Mouse (Mus musculus): ENCODE data around the gene Rapgef4. TPM values are rescaled to one million over a fixed set of nuclear protein-coding genes. Genes with fewer than 3 reads are reported as not detected.

The Rapgef4 gene
- total RNA-seq, 1 experiment: 3.4 TPM

DNA sequence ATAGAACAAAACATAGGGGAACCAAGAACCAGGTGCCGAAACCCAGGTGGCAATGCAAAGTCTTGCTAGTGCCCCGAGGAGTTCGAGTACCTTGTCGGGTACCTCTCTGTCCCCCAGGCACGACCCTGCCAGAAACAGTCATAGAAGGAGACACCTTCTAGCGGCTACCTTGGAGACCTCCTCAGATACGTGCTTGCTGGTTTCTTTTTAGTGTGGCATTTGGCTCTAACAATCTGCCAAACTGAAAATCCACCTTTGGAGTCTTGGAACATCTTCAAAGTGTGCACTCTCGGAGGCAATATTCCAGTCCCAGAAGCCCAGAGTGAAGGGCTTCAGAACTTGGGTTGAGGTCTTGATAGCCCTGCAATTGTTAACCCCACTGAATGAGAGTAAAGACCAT lies 34.3 kb downstream of the Rapgef4 start:
- TF ChIP-seq CHD2 (IDR thresholded peaks at IDR 0.05; ENCODE audit: low read depth, low read length) (no peak), HCFC1 (IDR thresholded peaks at IDR 0.05; ENCODE audit: borderline replicate concordance, insufficient read depth, low read length) (no peak), ZC3H11A (IDR thresholded peaks at IDR 0.05; ENCODE audit: borderline replicate concordance, low read depth, low read length) (no peak), ZNF384 (IDR thresholded peaks at IDR 0.05; ENCODE audit: low read depth, low read length) (no peak), MAFK (IDR thresholded peaks at IDR 0.05; ENCODE audit: insufficient read depth, low read depth, low read length) (no peak)
- H3K36me3 ChIP-seq (ENCODE audit: control insufficient read depth, insufficient read depth, low read length, poor library complexity, severe bottlenecking): no peaks in the 10 kb centered on the region
- H3K9ac ChIP-seq (ENCODE audit: insufficient read depth, low read depth, low read length, poor library complexity, severe bottlenecking): no peak overlapping the region
- H3K4me1 ChIP-seq (ENCODE audit: control insufficient read depth in 2 of 2, insufficient read depth in 2 of 2, low read length in 2 of 2, poor library complexity in 1 of 2): peaks cover 0 to 10% of the 10 kb centered on the region in 2 experiments; a peak in 2 of 4 replicates
- H3K27ac ChIP-seq (ENCODE audit: insufficient read depth, low read depth, low read length, poor library complexity, severe bottlenecking): no peak overlapping the region
- no peaks in the 10 kb centered on the region for H3K9me3 ChIP-seq (ENCODE audit: control insufficient read depth, insufficient read depth, low read depth, low read length)
- H3K4me3 ChIP-seq (ENCODE audit: insufficient read depth in 1 of 2, low read depth in 1 of 2, low read length in 2 of 2, poor library complexity in 1 of 2, severe bottlenecking in 1 of 2): no peak overlapping the region
- in situ Hi-C loops (cut with MboI; ENCODE audit: low sequenced_read_pairs in 2 of 2, unreplicated experiment in 2 of 2): no loop called here
- no peak for DNase-seq (ENCODE audit: low read depth, low spot score)

DNA sequence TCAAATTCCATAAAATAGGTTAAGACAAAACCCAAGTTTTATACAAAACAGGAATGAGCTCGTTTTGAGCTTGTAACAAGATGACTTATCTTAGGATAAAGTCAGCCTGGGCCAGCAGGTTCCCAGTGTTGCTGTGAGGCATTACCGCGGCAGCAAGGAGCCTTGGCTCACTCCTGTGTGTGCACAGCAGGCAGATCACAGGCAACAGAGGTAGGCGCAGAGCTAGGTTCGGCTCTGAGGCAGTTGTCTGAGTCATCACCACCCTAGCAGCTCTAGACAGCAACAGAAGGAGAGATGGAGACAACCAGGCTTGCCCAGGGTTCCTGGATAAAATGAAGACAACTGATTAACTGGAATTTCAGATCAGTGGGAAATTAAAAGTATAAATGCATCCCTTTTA lies 35.0 kb downstream of the Rapgef4 start:
- no peak overlapping the region for H3K4me3 ChIP-seq (ENCODE audit: insufficient read depth in 1 of 2, low read depth in 1 of 2, low read length in 2 of 2, poor library complexity in 1 of 2, severe bottlenecking in 1 of 2)
- no peak for DNase-seq (ENCODE audit: low read depth, low spot score)
- no peak for TF ChIP-seq ZC3H11A (IDR thresholded peaks at IDR 0.05; ENCODE audit: borderline replicate concordance, low read depth, low read length)
- no peak for TF ChIP-seq HCFC1 (IDR thresholded peaks at IDR 0.05; ENCODE audit: borderline replicate concordance, insufficient read depth, low read length)
- no peak for TF ChIP-seq ZNF384 (IDR thresholded peaks at IDR 0.05; ENCODE audit: low read depth, low read length)
- TF ChIP-seq CHD2 (IDR thresholded peaks at IDR 0.05; ENCODE audit: low read depth, low read length): no peak
- no peak for TF ChIP-seq MAFK (IDR thresholded peaks at IDR 0.05; ENCODE audit: insufficient read depth, low read depth, low read length)
- H3K27ac ChIP-seq (ENCODE audit: insufficient read depth, low read depth, low read length, poor library complexity, severe bottlenecking): no peak overlapping the region
- no peaks in the 10 kb centered on the region for H3K36me3 ChIP-seq (ENCODE audit: control insufficient read depth, insufficient read depth, low read length, poor library complexity, severe bottlenecking)
- no peaks in the 10 kb centered on the region for H3K9me3 ChIP-seq (ENCODE audit: control insufficient read depth, insufficient read depth, low read depth, low read length)
- H3K9ac ChIP-seq (ENCODE audit: insufficient read depth, low read depth, low read length, poor library complexity, severe bottlenecking): no peak overlapping the region
- in situ Hi-C loops (cut with MboI; ENCODE audit: low sequenced_read_pairs in 2 of 2, unreplicated experiment in 2 of 2): no loop called here
- H3K4me1 ChIP-seq (ENCODE audit: control insufficient read depth in 2 of 2, insufficient read depth in 2 of 2, low read length in 2 of 2, poor library complexity in 1 of 2): peaks cover 0 to 10% of the 10 kb centered on the region in 2 experiments; a peak in 2 of 4 replicates

DNA sequence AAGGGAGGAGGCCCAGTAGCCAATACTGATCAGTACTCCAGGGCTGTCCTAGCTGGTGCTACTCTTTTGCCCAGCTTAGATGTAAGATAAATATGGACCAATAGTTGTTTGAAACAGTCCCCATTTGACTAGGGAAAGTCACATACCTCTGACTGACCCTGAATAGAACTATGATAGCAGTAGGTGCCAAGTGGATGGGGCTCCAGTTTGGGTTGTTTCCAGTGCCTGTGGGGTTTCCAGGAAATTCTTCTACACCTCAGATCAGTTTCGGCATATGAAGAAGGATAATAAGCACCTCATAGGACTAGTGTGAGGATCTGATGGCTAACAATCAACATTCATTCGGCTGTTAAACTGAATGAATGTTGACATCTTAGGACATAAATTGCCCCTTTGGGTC lies 36.1 kb downstream of the Rapgef4 start:
- Histone ChIP-seq H3K4me1 (ENCODE audit: control insufficient read depth in 2 of 2, insufficient read depth in 2 of 2, low read length in 2 of 2, poor library complexity in 1 of 2) (peaks cover 0 to 15% of the 10 kb centered on the region in 2 experiments; a peak in 2 of 4 replicates), H3K9me3 (ENCODE audit: control insufficient read depth, insufficient read depth, low read depth, low read length) (no peaks in the 10 kb centered on the region), H3K9ac (ENCODE audit: insufficient read depth, low read depth, low read length, poor library complexity, severe bottlenecking) (no peak overlapping the region), H3K4me3 (ENCODE audit: insufficient read depth in 1 of 2, low read depth in 1 of 2, low read length in 2 of 2, poor library complexity in 1 of 2, severe bottlenecking in 1 of 2) (no peak overlapping the region), H3K27ac (ENCODE audit: insufficient read depth, low read depth, low read length, poor library complexity, severe bottlenecking) (no peak overlapping the region), H3K36me3 (ENCODE audit: control insufficient read depth, insufficient read depth, low read length, poor library complexity, severe bottlenecking) (no peaks in the 10 kb centered on the region)
- in situ Hi-C loops (cut with MboI; ENCODE audit: low sequenced_read_pairs in 2 of 2, unreplicated experiment in 2 of 2): no loop called here
- no peak for TF ChIP-seq ZC3H11A (IDR thresholded peaks at IDR 0.05; ENCODE audit: borderline replicate concordance, low read depth, low read length)
- TF ChIP-seq ZNF384 (IDR thresholded peaks at IDR 0.05; ENCODE audit: low read depth, low read length): no peak
- no peak for TF ChIP-seq MAFK (IDR thresholded peaks at IDR 0.05; ENCODE audit: insufficient read depth, low read depth, low read length)
- TF ChIP-seq CHD2 (IDR thresholded peaks at IDR 0.05; ENCODE audit: low read depth, low read length): no peak
- TF ChIP-seq HCFC1 (IDR thresholded peaks at IDR 0.05; ENCODE audit: borderline replicate concordance, insufficient read depth, low read length): no peak
- DNase-seq (ENCODE audit: low read depth, low spot score): no peak

DNA sequence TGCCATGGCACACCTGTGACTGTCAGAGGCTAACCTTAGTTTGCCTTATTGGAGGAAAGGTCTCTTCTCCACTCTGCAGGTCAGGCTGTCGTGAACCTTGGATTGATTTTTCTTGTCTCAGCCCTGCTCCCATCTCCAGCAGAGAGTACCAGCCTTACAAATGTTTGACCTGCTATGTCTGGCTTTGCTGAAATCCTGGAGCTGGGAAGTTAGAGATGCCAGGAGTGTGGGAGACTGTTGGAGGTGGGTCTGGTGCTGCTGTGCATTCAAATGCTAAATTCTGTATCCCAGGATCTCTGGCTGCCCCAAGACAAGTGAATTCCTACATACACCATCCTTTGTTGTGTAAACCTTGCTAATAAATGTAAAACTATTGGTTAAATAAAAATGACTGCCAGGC lies 37.7 kb downstream of the Rapgef4 start:
- DNase-seq (ENCODE audit: low read depth, low spot score): peak; percentile 51
- in situ Hi-C loops (cut with MboI; ENCODE audit: low sequenced_read_pairs in 2 of 2, unreplicated experiment in 2 of 2): no loop called here
- H3K9ac ChIP-seq (ENCODE audit: insufficient read depth, low read depth, low read length, poor library complexity, severe bottlenecking): no peak overlapping the region
- no peaks in the 10 kb centered on the region for H3K36me3 ChIP-seq (ENCODE audit: control insufficient read depth, insufficient read depth, low read length, poor library complexity, severe bottlenecking)
- no peak overlapping the region for H3K4me3 ChIP-seq (ENCODE audit: insufficient read depth in 1 of 2, low read depth in 1 of 2, low read length in 2 of 2, poor library complexity in 1 of 2, severe bottlenecking in 1 of 2)
- H3K27ac ChIP-seq (ENCODE audit: insufficient read depth, low read depth, low read length, poor library complexity, severe bottlenecking): no peak overlapping the region
- no peaks in the 10 kb centered on the region for H3K9me3 ChIP-seq (ENCODE audit: control insufficient read depth, insufficient read depth, low read depth, low read length)
- H3K4me1 ChIP-seq (ENCODE audit: control insufficient read depth in 2 of 2, insufficient read depth in 2 of 2, low read length in 2 of 2, poor library complexity in 1 of 2): peaks cover 0 to 15% of the 10 kb centered on the region in 2 experiments; a peak in 2 of 4 replicates
- TF ChIP-seq MAFK (IDR thresholded peaks at IDR 0.05; ENCODE audit: insufficient read depth, low read depth, low read length) (no peak), ZC3H11A (IDR thresholded peaks at IDR 0.05; ENCODE audit: borderline replicate concordance, low read depth, low read length) (no peak), ZNF384 (IDR thresholded peaks at IDR 0.05; ENCODE audit: low read depth, low read length) (no peak), CHD2 (IDR thresholded peaks at IDR 0.05; ENCODE audit: low read depth, low read length) (no peak), HCFC1 (IDR thresholded peaks at IDR 0.05; ENCODE audit: borderline replicate concordance, insufficient read depth, low read length) (no peak)

DNA sequence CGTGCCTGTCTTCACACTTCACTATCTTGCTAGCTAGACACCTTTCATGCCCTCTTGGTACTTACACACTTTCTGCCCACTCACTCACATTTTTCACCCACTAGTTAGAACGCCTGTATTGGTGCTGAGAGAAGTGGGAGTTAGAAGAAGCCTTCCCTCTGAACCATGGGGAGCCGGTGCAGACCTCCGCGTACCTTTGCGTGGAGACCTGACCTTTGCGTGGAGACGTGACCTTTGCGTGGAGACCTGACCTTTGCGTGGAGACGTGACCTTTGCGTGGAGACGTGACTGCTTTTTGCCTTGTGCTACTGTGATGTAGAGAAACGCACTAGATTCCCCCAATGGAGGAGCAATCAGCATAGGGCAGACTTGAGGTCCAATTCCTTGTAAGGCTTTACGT lies 39.7 kb downstream of the Rapgef4 start:
- no peak overlapping the region for H3K9ac ChIP-seq (ENCODE audit: insufficient read depth, low read depth, low read length, poor library complexity, severe bottlenecking)
- H3K4me1 ChIP-seq (ENCODE audit: control insufficient read depth in 2 of 2, insufficient read depth in 2 of 2, low read length in 2 of 2, poor library complexity in 1 of 2): peaks cover 0 to 15% of the 10 kb centered on the region in 2 experiments; a peak in 2 of 4 replicates
- TF ChIP-seq MAFK (IDR thresholded peaks at IDR 0.05; ENCODE audit: insufficient read depth, low read depth, low read length) (no peak), HCFC1 (IDR thresholded peaks at IDR 0.05; ENCODE audit: borderline replicate concordance, insufficient read depth, low read length) (no peak), ZNF384 (IDR thresholded peaks at IDR 0.05; ENCODE audit: low read depth, low read length) (no peak), CHD2 (IDR thresholded peaks at IDR 0.05; ENCODE audit: low read depth, low read length) (no peak), ZC3H11A (IDR thresholded peaks at IDR 0.05; ENCODE audit: borderline replicate concordance, low read depth, low read length) (no peak)
- in situ Hi-C loops (cut with MboI; ENCODE audit: low sequenced_read_pairs in 2 of 2, unreplicated experiment in 2 of 2): no loop called here
- no peak overlapping the region for H3K27ac ChIP-seq (ENCODE audit: insufficient read depth, low read depth, low read length, poor library complexity, severe bottlenecking)
- no peaks in the 10 kb centered on the region for H3K9me3 ChIP-seq (ENCODE audit: control insufficient read depth, insufficient read depth, low read depth, low read length)
- no peaks in the 10 kb centered on the region for H3K36me3 ChIP-seq (ENCODE audit: control insufficient read depth, insufficient read depth, low read length, poor library complexity, severe bottlenecking)
- no peak overlapping the region for H3K4me3 ChIP-seq (ENCODE audit: insufficient read depth in 1 of 2, low read depth in 1 of 2, low read length in 2 of 2, poor library complexity in 1 of 2, severe bottlenecking in 1 of 2)
- DNase-seq (ENCODE audit: low read depth, low spot score): no peak

Measured in ES-E14 (cell line).